Mouse (Mus musculus): ENCODE measurements around the gene Gm20388.
A peak's percentile ranks its signal among the peaks of the same experiment; 100 is the strongest.

The Gm20388 gene

GRCm38 (mm10) chr8:120581811-120582210 is 671.2 kb downstream of the Gm20388 start:
- DNase-seq (ENCODE audit: low spot score in 2 of 2) = no peak

- DNase-seq (ENCODE audit: low spot score in 2 of 2) = no peak
Measured at GRCm38 (mm10) chr8:120585521-120585920, 674.9 kb downstream of the Gm20388 start.

- peak; percentile 99 to 100 for DNase-seq (ENCODE audit: low spot score in 2 of 2)
Measured at GRCm38 (mm10) chr8:120588908-120589771, 678.5 kb downstream of the Gm20388 start, which contains the start of gene Gins2. Gene Gins2 (minus strand): TSS chr8:120589304.

- DNase-seq (ENCODE audit: low spot score in 2 of 2) = no peak
Measured at GRCm38 (mm10) chr8:120589921-120590320, 679.3 kb downstream of the Gm20388 start.

- no peak for DNase-seq (ENCODE audit: low spot score in 2 of 2)
Measured at GRCm38 (mm10) chr8:120591587-120592292, 681.1 kb downstream of the Gm20388 start.

GRCm38 (mm10) chr8:120594571-120594970 is 683.9 kb downstream of the Gm20388 start:
- DNase-seq (ENCODE audit: low spot score in 2 of 2) = no peak

GRCm38 (mm10) chr8:120595963-120596362 is 685.3 kb downstream of the Gm20388 start:
- no peak for DNase-seq (ENCODE audit: low spot score in 2 of 2)

GRCm38 (mm10) chr8:120598579-120598978 is 687.9 kb downstream of the Gm20388 start:
- peak; percentile 77 for DNase-seq (ENCODE audit: low spot score in 2 of 2)

- DNase-seq (ENCODE audit: low spot score in 2 of 2) = peak; percentile 59 to 76
Measured at GRCm38 (mm10) chr8:120599504-120599903, 688.9 kb downstream of the Gm20388 start.

GRCm38 (mm10) chr8:120602672-120603071 is 692.0 kb downstream of the Gm20388 start:
- no peak for DNase-seq (ENCODE audit: low spot score in 2 of 2)

GRCm38 (mm10) chr8:120607460-120607859 is 696.8 kb downstream of the Gm20388 start:
- DNase-seq (ENCODE audit: low spot score in 2 of 2) = no peak

- peak; percentile 48 to 81 for DNase-seq (ENCODE audit: low spot score in 2 of 2)
Measured at GRCm38 (mm10) chr8:120607885-120608284, 697.2 kb downstream of the Gm20388 start.

GRCm38 (mm10) chr8:120610824-120611223 is 700.2 kb downstream of the Gm20388 start:
- no peak for DNase-seq (ENCODE audit: low spot score in 2 of 2)

GRCm38 (mm10) chr8:120614491-120614890 is 703.9 kb downstream of the Gm20388 start:
- no peak for DNase-seq (ENCODE audit: low spot score in 2 of 2)

- DNase-seq (ENCODE audit: low spot score in 2 of 2) = no peak
Measured at GRCm38 (mm10) chr8:120616663-120617626, 706.3 kb downstream of the Gm20388 start.

- peak in 1 of 2 experiments; percentile 63 for DNase-seq (ENCODE audit: low spot score in 2 of 2)
Measured at GRCm38 (mm10) chr8:120618110-120618509, 707.5 kb downstream of the Gm20388 start.

GRCm38 (mm10) chr8:120619235-120620180 is 708.9 kb downstream of the Gm20388 start:
- no peak for DNase-seq (ENCODE audit: low spot score in 2 of 2)

GRCm38 (mm10) chr8:120620441-120620840 is 709.8 kb downstream of the Gm20388 start:
- no peak for DNase-seq (ENCODE audit: low spot score in 2 of 2)

GRCm38 (mm10) chr8:120622161-120622560 is 711.5 kb downstream of the Gm20388 start:
- DNase-seq (ENCODE audit: low spot score in 2 of 2) = no peak

- no peak for DNase-seq (ENCODE audit: low spot score in 2 of 2)
Measured at GRCm38 (mm10) chr8:120623608-120624007, 713.0 kb downstream of the Gm20388 start.
